24 mouse cellular contexts compared by ENCODE assay signal in genomic region chr5:146931904-146932553, GRCm38 (mm10).
"Had no signal": no experiment of that assay in that cellular context is flagged by ENCODE, and none has a peak within 500 bp of the region (broad histone marks: within the 10 kb centered on the region; RNA-seq: fewer than 3 reads in every experiment).

No protein-coding gene starts in this region.

- H3K27ac ChIP-seq: gastrocnemius, adult 2 months; heart, embryonic 10.5 days; hindbrain, embryonic 10.5 days; hindbrain, embryonic 13.5 days; hindbrain, embryonic 15.5 days; hindbrain, postnatal 0 days; kidney, postnatal 0 days; limb, embryonic 13.5 days; limb, embryonic 15.5 days; liver, embryonic 12.5 days; liver, embryonic 14.5 days had no signal

- H3K36me3 ChIP-seq: heart, embryonic 10.5 days; heart, embryonic 12.5 days; hindbrain, embryonic 10.5 days; hindbrain, embryonic 13.5 days; hindbrain, embryonic 15.5 days; limb, embryonic 13.5 days; limb, embryonic 15.5 days; liver, embryonic 12.5 days had no signal

- H3K9ac ChIP-seq: heart, embryonic 12.5 days; hindbrain, embryonic 13.5 days; hindbrain, embryonic 15.5 days; limb, embryonic 13.5 days; limb, embryonic 15.5 days; liver, embryonic 12.5 days; liver, embryonic 14.5 days had no signal

- H3K4me1 ChIP-seq: heart, embryonic 10.5 days; heart, embryonic 12.5 days; hindbrain, embryonic 10.5 days; hindbrain, embryonic 13.5 days; hindbrain, embryonic 15.5 days; limb, embryonic 13.5 days; limb, embryonic 15.5 days; liver, embryonic 12.5 days had no signal

- H3K4me2 ChIP-seq: heart, embryonic 12.5 days; hindbrain, embryonic 13.5 days; hindbrain, embryonic 15.5 days; limb, embryonic 13.5 days; limb, embryonic 15.5 days; liver, embryonic 12.5 days had no signal

- ATAC-seq: hindbrain, postnatal 0 days; liver, embryonic 12.5 days had no signal

- H3K27me3 ChIP-seq: heart, embryonic 12.5 days; hindbrain, embryonic 15.5 days; liver, embryonic 12.5 days had no signal

- H3K4me3 ChIP-seq: gastrocnemius, adult 2 months; heart, embryonic 10.5 days; heart, embryonic 12.5 days; hindbrain, embryonic 10.5 days; hindbrain, embryonic 13.5 days; hindbrain, embryonic 15.5 days; limb, embryonic 13.5 days; limb, embryonic 15.5 days; liver, embryonic 12.5 days had no signal

- H3K9me3 ChIP-seq: heart, embryonic 10.5 days; heart, embryonic 12.5 days; hindbrain, embryonic 10.5 days; hindbrain, embryonic 13.5 days; hindbrain, embryonic 15.5 days; limb, embryonic 13.5 days; limb, embryonic 15.5 days; liver, embryonic 12.5 days had no signal

- DNase-seq: gastrocnemius, adult 2 months; gastrocnemius, postnatal 10 days; gastrocnemius, postnatal 25 days; heart, adult 18-20 months; heart, postnatal 10 days; heart, postnatal 4 days; kidney, adult 18-20 months; kidney, adult 8-10 months; kidney, postnatal 14 days; kidney, postnatal 36 days; layer of hippocampus, adult 9-11 months; layer of hippocampus, postnatal 36 days; left cerebral cortex, postnatal 4 days had no signal
